Mouse (Mus musculus): Measurements from ENCODE around the gene Gm45234. TPM values are rescaled to one million over a fixed set of nuclear protein-coding genes. Genes with fewer than 3 reads are reported as not detected.

Gm45234 gene
- total RNA-seq, 1 experiment = 0.13 TPM

DNA sequence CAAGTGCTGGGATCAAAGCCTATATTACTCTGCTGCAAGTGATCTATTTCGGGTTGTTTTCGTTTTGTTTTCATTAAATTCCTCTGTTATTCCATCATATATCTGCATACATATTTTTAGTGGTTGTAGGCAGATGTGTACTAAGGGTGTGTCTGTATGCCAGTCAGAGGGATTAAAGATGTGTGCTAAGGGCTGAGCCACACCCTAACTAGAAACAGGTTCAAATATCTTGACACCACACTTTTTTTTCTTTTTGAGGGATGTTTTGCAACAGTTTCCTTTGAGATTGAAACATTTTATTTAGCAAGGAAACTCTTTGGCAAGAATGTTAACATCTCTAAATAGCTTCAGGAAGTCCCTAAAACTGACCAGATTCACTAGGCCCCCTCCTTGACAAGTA is 40.4 kb upstream of the Gm45234 start:
- peak overlapping the region; percentile 82 for H3K27ac ChIP-seq (ENCODE audit: insufficient read depth, low read depth, low read length, poor library complexity, severe bottlenecking)
- H3K9ac ChIP-seq (ENCODE audit: insufficient read depth, low read depth, low read length, poor library complexity, severe bottlenecking) = no peak overlapping the region; the same call in 1 of the 2 replicates
- H3K36me3 ChIP-seq (ENCODE audit: control insufficient read depth, insufficient read depth, low read length, poor library complexity, severe bottlenecking) = peaks cover 3% of the 10 kb centered on the region; the same call in 1 of the 2 replicates
- in situ Hi-C loops (cut with MboI; ENCODE audit: low sequenced_read_pairs in 2 of 2, unreplicated experiment in 2 of 2) = no loop called here
- no peaks in the 10 kb centered on the region for H3K9me3 ChIP-seq (ENCODE audit: control insufficient read depth, insufficient read depth, low read depth, low read length)
- no peak for DNase-seq (ENCODE audit: low read depth, low spot score)
- H3K4me3 ChIP-seq (ENCODE audit: insufficient read depth in 1 of 2, low read depth in 1 of 2, low read length in 2 of 2, poor library complexity in 1 of 2, severe bottlenecking in 1 of 2) = no peak overlapping the region
- peaks cover 0 to 5% of the 10 kb centered on the region in 2 experiments; a peak in 2 of 4 replicates for H3K4me1 ChIP-seq (ENCODE audit: control insufficient read depth in 2 of 2, insufficient read depth in 2 of 2, low read length in 2 of 2, poor library complexity in 1 of 2)
- no peak for TF ChIP-seq MAFK (IDR thresholded peaks at IDR 0.05; ENCODE audit: insufficient read depth, low read depth, low read length)

DNA sequence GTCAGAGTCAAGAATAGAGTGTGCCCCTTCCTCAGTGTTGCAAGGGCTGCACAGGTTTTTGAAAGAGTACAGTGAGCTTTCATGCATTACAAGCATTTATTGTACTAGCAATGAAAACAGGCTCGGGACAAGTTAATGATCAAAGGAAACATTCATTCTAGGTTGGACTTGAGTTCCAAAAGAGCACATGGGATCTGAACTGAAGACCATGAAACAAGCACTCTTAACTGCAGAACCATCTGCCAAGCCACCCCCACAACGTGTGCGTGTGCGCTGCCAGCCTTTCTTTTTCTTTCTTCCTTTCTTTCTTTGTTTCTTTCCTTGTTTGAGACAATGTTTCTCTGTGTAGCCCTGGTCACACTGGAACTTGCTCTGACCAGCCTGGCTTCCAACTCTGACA is 40.0 kb upstream of the Gm45234 start:
- Histone ChIP-seq H3K4me3 (ENCODE audit: insufficient read depth in 1 of 2, low read depth in 1 of 2, low read length in 2 of 2, poor library complexity in 1 of 2, severe bottlenecking in 1 of 2) (no peak overlapping the region), H3K27ac (ENCODE audit: insufficient read depth, low read depth, low read length, poor library complexity, severe bottlenecking) (peak overlapping the region; percentile 53), H3K4me1 (ENCODE audit: control insufficient read depth in 2 of 2, insufficient read depth in 2 of 2, low read length in 2 of 2, poor library complexity in 1 of 2) (peaks cover 0 to 5% of the 10 kb centered on the region in 2 experiments; a peak in 2 of 4 replicates), H3K9ac (ENCODE audit: insufficient read depth, low read depth, low read length, poor library complexity, severe bottlenecking) (no peak overlapping the region), H3K36me3 (ENCODE audit: control insufficient read depth, insufficient read depth, low read length, poor library complexity, severe bottlenecking) (peaks cover 3% of the 10 kb centered on the region; the same call in 1 of the 2 replicates), H3K9me3 (ENCODE audit: control insufficient read depth, insufficient read depth, low read depth, low read length) (no peaks in the 10 kb centered on the region)
- in situ Hi-C loops (cut with MboI; ENCODE audit: low sequenced_read_pairs in 2 of 2, unreplicated experiment in 2 of 2) = no loop called here
- no peak for TF ChIP-seq ZC3H11A (IDR thresholded peaks at IDR 0.05; ENCODE audit: borderline replicate concordance, low read depth, low read length)
- TF ChIP-seq CHD2 (IDR thresholded peaks at IDR 0.05; ENCODE audit: low read depth, low read length) = no peak
- no peak for TF ChIP-seq ZNF384 (IDR thresholded peaks at IDR 0.05; ENCODE audit: low read depth, low read length)
- TF ChIP-seq HCFC1 (IDR thresholded peaks at IDR 0.05; ENCODE audit: borderline replicate concordance, insufficient read depth, low read length) = no peak
- TF ChIP-seq MAFK (IDR thresholded peaks at IDR 0.05; ENCODE audit: insufficient read depth, low read depth, low read length) = no peak
- no peak for DNase-seq (ENCODE audit: low read depth, low spot score)

- in situ Hi-C loops (cut with MboI; ENCODE audit: low sequenced_read_pairs in 2 of 2, unreplicated experiment in 2 of 2) = no loop called here
- Histone ChIP-seq H3K27ac (ENCODE audit: insufficient read depth, low read depth, low read length, poor library complexity, severe bottlenecking) (no peak overlapping the region), H3K36me3 (ENCODE audit: control insufficient read depth, insufficient read depth, low read length, poor library complexity, severe bottlenecking) (peaks cover 3% of the 10 kb centered on the region; the same call in 1 of the 2 replicates), H3K9ac (ENCODE audit: insufficient read depth, low read depth, low read length, poor library complexity, severe bottlenecking) (no peak overlapping the region), H3K4me3 (ENCODE audit: insufficient read depth in 1 of 2, low read depth in 1 of 2, low read length in 2 of 2, poor library complexity in 1 of 2, severe bottlenecking in 1 of 2) (no peak overlapping the region), H3K9me3 (ENCODE audit: control insufficient read depth, insufficient read depth, low read depth, low read length) (no peaks in the 10 kb centered on the region), H3K4me1 (ENCODE audit: control insufficient read depth in 2 of 2, insufficient read depth in 2 of 2, low read length in 2 of 2, poor library complexity in 1 of 2) (peaks cover 1 to 12% of the 10 kb centered on the region in 2 experiments; a peak in 2 of 4 replicates)
- no peak for TF ChIP-seq ZNF384 (IDR thresholded peaks at IDR 0.05; ENCODE audit: low read depth, low read length)
- TF ChIP-seq HCFC1 (IDR thresholded peaks at IDR 0.05; ENCODE audit: borderline replicate concordance, insufficient read depth, low read length) = no peak
- no peak for TF ChIP-seq MAFK (IDR thresholded peaks at IDR 0.05; ENCODE audit: insufficient read depth, low read depth, low read length)
- TF ChIP-seq CHD2 (IDR thresholded peaks at IDR 0.05; ENCODE audit: low read depth, low read length) = no peak
- TF ChIP-seq ZC3H11A (IDR thresholded peaks at IDR 0.05; ENCODE audit: borderline replicate concordance, low read depth, low read length) = no peak
- DNase-seq (ENCODE audit: low read depth, low spot score) = no peak
Measured at GRCm38 (mm10) chr6:124791911-124792310, 36.1 kb upstream of the Gm45234 start.

- Histone ChIP-seq H3K9me3 (ENCODE audit: control insufficient read depth, insufficient read depth, low read depth, low read length) (no peaks in the 10 kb centered on the region), H3K4me1 (ENCODE audit: control insufficient read depth in 2 of 2, insufficient read depth in 2 of 2, low read length in 2 of 2, poor library complexity in 1 of 2) (peaks cover 1 to 11% of the 10 kb centered on the region in 2 experiments; a peak in 2 of 4 replicates), H3K27ac (ENCODE audit: insufficient read depth, low read depth, low read length, poor library complexity, severe bottlenecking) (no peak overlapping the region), H3K36me3 (ENCODE audit: control insufficient read depth, insufficient read depth, low read length, poor library complexity, severe bottlenecking) (no peaks in the 10 kb centered on the region), H3K4me3 (ENCODE audit: insufficient read depth in 1 of 2, low read depth in 1 of 2, low read length in 2 of 2, poor library complexity in 1 of 2, severe bottlenecking in 1 of 2) (no peak overlapping the region), H3K9ac (ENCODE audit: insufficient read depth, low read depth, low read length, poor library complexity, severe bottlenecking) (no peak overlapping the region)
- in situ Hi-C loops (cut with MboI; ENCODE audit: low sequenced_read_pairs in 2 of 2, unreplicated experiment in 2 of 2) = no loop called here
- DNase-seq (ENCODE audit: low read depth, low spot score) = no peak
- TF ChIP-seq MAFK (IDR thresholded peaks at IDR 0.05; ENCODE audit: insufficient read depth, low read depth, low read length) (no peak), CHD2 (IDR thresholded peaks at IDR 0.05; ENCODE audit: low read depth, low read length) (no peak), ZNF384 (IDR thresholded peaks at IDR 0.05; ENCODE audit: low read depth, low read length) (no peak), HCFC1 (IDR thresholded peaks at IDR 0.05; ENCODE audit: borderline replicate concordance, insufficient read depth, low read length) (no peak), ZC3H11A (IDR thresholded peaks at IDR 0.05; ENCODE audit: borderline replicate concordance, low read depth, low read length) (no peak)
Measured at GRCm38 (mm10) chr6:124790121-124790520, 34.3 kb upstream of the Gm45234 start.

DNA sequence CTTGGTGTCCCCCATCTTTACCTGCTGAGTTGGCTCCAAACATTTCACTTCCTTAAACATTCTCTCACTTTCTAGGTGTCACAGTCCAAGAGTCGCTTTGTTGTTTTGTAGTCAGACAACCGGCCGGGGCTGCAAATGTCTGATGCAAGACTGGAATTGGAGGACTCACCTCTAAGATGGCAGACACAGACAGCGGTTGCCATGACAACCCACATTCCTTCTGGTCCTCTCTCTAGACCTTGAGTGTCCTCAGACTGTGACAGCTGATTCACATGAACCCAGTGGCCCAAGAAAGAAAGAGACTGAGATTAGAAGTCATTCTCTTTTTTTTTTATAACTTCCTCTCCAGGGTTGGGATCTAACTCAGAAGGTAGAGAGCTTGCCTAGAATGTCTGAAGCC is 33.7 kb upstream of the Gm45234 start:
- in situ Hi-C loops (cut with MboI; ENCODE audit: low sequenced_read_pairs in 2 of 2, unreplicated experiment in 2 of 2) = no loop called here
- TF ChIP-seq HCFC1 (IDR thresholded peaks at IDR 0.05; ENCODE audit: borderline replicate concordance, insufficient read depth, low read length) = no peak
- no peak for TF ChIP-seq ZC3H11A (IDR thresholded peaks at IDR 0.05; ENCODE audit: borderline replicate concordance, low read depth, low read length)
- TF ChIP-seq ZNF384 (IDR thresholded peaks at IDR 0.05; ENCODE audit: low read depth, low read length) = no peak
- no peak for TF ChIP-seq MAFK (IDR thresholded peaks at IDR 0.05; ENCODE audit: insufficient read depth, low read depth, low read length)
- TF ChIP-seq CHD2 (IDR thresholded peaks at IDR 0.05; ENCODE audit: low read depth, low read length) = no peak
- H3K9me3 ChIP-seq (ENCODE audit: control insufficient read depth, insufficient read depth, low read depth, low read length) = no peaks in the 10 kb centered on the region
- no peak overlapping the region for H3K4me3 ChIP-seq (ENCODE audit: insufficient read depth in 1 of 2, low read depth in 1 of 2, low read length in 2 of 2, poor library complexity in 1 of 2, severe bottlenecking in 1 of 2)
- no peak overlapping the region for H3K27ac ChIP-seq (ENCODE audit: insufficient read depth, low read depth, low read length, poor library complexity, severe bottlenecking)
- no peak for DNase-seq (ENCODE audit: low read depth, low spot score)
- H3K4me1 ChIP-seq (ENCODE audit: control insufficient read depth in 2 of 2, insufficient read depth in 2 of 2, low read length in 2 of 2, poor library complexity in 1 of 2) = peaks cover 1 to 11% of the 10 kb centered on the region in 2 experiments; a peak in 2 of 4 replicates
- H3K36me3 ChIP-seq (ENCODE audit: control insufficient read depth, insufficient read depth, low read length, poor library complexity, severe bottlenecking) = no peaks in the 10 kb centered on the region
- H3K9ac ChIP-seq (ENCODE audit: insufficient read depth, low read depth, low read length, poor library complexity, severe bottlenecking) = no peak overlapping the region

Measured in ES-E14 (cell line).